Mouse (Mus musculus): ENCODE data around the gene Lyz1. TPM values are rescaled to one million over a fixed set of nuclear protein-coding genes. Genes with fewer than 3 reads are reported as not detected.
"Not testable (repeated sequence)": the region's sequence is repeated elsewhere in the genome, so short reads cannot be mapped to it uniquely, and the experiment has no call there.

The Lyz1 gene
- total RNA-seq (2021) = 10 to 100 TPM; 12.8 to 28.5 TPM
- long read RNA-seq, experiment 1 = 0 reads
- long read RNA-seq, experiment 2, partial matches to known transcripts = 0 of 2 reads
- long read RNA-seq, experiment 2, other reads (novel, unspliced or antisense) = 0 of 2 reads

DNA sequence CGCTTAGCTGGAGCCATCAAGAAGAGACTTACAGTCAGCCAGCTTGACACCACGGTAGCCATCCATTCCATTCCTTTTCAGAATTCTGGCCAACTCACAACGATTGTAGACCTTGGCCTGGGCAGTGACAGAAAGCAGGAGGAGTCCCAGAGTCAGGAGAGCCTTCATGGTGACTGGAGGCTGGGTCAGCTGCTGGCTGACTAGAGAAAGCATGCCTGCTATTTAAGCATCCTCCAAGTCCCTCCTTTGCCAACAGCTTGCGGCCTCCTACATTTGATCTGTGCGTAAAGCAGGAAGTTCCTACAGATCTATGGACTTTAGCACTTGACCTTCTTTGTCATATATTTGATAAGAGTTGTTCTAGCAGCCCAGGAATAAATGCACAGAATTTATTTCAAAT is at the start of gene Lyz1:
Lyz1 (minus strand) TSS at position 198 of the 400 bp plus-strand sequence.
- DNase-seq = peak in 1 of 2 experiments; percentile 53

GRCm38 (mm10) chr10:117342406-117342805 is 49.7 kb upstream of the Lyz1 start:
- no peak for DNase-seq

GRCm38 (mm10) chr10:117341029-117341428 is 48.4 kb upstream of the Lyz1 start:
- no peak for DNase-seq

DNA sequence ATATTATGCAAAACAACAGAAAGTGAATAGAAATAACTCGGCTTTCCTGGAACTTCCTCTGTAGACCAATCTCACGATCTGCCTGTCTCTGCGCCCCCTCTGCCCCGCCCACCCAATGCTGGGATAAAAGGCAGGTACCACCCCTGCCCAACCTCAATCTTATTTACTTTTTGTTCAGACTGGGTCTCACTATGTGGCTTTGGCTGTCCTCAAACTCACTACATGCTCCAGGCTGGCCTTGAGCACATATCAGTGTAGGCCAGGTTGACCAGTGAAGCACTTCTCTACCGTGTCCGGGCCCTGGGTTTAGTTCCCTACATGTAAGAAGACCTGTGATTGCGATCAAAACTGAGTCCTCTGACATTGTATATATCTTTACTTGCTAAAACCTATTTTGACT is 46.6 kb upstream of the Lyz1 start:
- DNase-seq = no peak

DNA sequence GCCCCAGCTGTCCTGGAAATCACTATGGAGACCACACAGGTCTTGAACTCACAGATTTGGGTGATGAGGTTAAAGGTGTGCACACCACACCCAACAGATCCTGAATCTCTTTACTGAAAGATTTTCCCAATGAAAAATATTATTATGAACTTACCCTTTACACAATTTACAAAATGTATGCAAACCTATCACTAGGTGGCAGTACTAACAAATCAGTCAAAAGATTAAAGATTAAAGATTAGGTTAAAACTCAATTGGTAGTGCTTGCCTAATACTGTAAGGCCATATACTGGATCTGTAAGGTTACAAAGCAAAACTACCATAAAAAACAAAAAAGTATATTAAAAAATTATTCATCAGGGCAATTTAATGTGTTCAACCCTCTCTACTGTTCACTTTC is 45.3 kb upstream of the Lyz1 start:
- no peak for DNase-seq

- DNase-seq = no peak
These were observed 43.0 kb upstream of the Lyz1 start for GRCm38 (mm10) chr10:117335649-117336048.

DNA sequence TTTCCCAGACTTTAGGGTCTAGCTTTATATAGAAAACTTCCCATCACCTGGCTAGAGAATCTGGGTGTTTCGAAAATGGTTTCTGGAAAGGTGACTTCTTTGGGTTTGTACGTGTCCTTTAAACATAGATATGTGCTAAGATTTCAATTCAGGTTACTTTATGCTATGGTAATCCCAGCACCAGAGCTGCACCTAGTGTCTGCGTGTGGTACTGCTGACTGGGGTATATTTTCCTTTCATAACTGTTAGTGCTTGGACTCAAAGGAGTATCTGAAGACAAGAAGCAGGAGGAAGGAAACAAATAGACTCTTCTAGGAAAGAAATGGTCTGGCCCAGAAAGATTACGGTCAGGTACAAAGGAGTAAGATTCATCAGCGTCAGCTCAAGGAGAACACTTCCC is 37.9 kb upstream of the Lyz1 start:
- DNase-seq = peak; percentile 45 to 52

GRCm38 (mm10) chr10:117323782-117324181 is 31.1 kb upstream of the Lyz1 start:
- DNase-seq = peak in 1 of 2 experiments; percentile 43

GRCm38 (mm10) chr10:117322630-117323029 is 30.0 kb upstream of the Lyz1 start:
- no peak for DNase-seq

DNA sequence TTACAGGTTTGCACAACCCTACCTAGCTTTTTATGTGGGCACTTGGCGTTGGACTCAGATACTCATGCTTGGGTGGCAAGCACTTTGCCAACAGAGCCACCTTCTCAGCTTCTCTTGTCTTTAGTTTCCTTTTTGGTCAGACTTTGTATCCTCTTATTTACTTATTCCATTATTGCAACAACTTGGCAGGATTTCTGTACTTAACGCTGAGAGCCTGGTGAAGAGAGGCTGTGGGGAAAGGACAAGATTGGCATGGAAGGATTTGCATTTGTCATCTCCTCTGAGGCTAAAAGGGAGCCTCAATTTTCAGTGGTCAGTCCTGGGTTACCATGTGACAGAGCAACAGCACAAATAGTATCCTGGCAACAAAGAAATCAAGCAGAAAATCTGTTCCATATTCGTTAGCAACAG is 27.9 kb upstream of the Lyz1 start:
- no peak for DNase-seq

DNA sequence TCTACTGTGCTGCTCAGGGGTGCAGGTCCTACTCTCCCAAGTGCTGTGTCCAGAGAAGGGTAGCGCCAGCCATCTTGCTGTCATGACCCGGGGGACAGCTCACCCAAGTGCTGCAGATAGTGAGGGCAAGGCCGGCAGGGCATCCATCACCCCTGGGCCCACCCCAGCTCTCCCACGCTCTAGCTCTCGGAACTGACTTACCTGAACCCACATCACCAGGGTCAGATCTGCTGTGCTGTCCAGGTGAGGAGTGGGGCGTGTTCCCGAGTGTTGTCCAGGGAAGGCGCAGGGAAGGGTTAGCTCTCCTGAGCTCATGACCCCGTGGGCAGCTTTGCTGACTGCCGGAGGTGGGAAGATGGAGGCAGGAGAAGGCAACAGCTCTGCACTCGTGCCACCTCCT is 23.7 kb upstream of the Lyz1 start:
- DNase-seq = no peak

DNA sequence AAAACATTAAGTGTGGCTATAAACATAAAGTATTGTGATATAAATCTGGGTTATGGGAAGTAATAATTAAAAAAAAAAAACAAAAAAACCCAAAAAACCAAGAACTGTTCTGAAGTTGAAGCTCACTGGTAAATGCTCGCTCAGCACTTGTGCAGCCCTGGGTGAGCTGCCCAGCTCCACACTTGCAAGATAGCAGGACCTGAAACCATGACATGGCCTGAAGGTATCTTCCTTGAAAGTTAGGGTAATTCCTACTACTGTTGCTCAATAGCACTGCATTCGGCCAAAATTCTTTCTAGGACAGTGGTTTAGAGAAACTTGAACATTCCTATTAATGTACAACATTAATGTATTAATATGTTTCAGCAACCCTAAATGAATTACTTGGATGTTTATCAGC is 20.5 kb upstream of the Lyz1 start:
- no peak for DNase-seq

GRCm38 (mm10) chr10:117312168-117312567 is 19.5 kb upstream of the Lyz1 start:
- DNase-seq = no peak

DNA sequence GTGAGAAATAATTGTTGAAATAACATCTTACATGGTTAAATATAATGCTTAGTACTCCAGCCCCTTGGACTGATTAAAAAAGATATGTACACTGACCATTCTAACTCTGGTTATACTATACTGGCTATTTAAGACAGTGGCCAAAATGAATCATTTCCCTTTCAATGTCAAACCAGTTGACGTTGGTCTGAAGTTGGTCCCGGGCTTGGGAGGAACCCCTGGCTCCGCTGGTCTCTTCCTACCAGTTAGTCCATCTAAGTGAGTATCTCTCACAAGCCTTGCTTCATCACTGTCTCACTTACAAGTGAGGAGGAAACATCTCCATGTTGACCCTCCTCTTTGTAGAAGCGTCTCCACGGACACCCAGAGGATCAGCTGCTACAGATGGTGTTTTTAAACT is 11.7 kb upstream of the Lyz1 start:
- no peak for DNase-seq

GRCm38 (mm10) chr10:117301688-117302087 is 9.0 kb upstream of the Lyz1 start:
- no peak for DNase-seq

- DNase-seq = no peak
These were observed 7.3 kb upstream of the Lyz1 start for GRCm38 (mm10) chr10:117299901-117300520.

- DNase-seq = no peak
These were observed 6.4 kb upstream of the Lyz1 start for GRCm38 (mm10) chr10:117299106-117299505.

- DNase-seq = no peak
These were observed 5.7 kb upstream of the Lyz1 start for GRCm38 (mm10) chr10:117298336-117298735.

DNA sequence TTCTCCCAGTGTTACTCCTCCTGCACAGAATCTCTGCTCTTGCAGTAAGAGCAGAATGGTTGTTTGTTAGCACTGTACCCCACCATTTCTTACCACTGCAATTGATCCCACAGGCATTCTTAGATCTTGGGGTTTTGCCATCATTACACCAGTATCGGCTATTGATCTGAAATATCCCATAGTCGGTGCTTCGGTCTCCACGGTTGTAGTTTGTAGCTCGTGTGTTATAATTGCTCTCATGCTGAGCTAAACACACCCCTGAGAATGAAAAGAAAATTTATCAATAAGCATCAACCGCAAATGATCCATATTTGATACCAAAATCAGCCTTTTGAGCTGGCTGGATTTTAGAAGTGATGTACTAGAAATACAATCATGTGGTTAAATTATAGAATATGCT is 1.7 kb downstream of the Lyz1 start:
- not testable (repeated sequence) for DNase-seq

- no peak for DNase-seq
These were observed 2.4 kb downstream of the Lyz1 start for GRCm38 (mm10) chr10:117290046-117290870.

DNA sequence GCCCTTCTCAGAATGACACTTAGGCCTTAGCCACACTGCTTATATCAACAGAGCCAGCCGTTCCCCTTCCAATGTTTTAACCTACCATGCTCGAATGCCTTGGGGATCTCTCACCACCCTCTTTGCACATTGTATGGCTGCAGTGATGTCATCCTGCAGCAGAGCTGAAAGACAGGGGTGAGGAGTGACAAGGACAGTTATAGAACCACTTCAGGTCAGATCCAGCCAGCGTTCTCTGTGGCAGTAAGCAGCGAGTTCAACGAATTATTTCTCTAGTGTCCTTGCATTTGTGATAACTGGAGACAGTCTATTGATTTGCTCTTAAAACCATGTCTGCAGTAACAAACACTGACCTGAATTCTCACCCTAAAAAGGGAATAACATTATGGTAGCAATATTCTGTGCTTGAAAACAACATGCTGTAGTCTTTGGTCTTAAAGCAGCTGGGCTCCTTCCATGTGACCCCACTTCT is 3.6 kb downstream of the Lyz1 start:
- DNase-seq = not testable (repeated sequence)

DNA sequence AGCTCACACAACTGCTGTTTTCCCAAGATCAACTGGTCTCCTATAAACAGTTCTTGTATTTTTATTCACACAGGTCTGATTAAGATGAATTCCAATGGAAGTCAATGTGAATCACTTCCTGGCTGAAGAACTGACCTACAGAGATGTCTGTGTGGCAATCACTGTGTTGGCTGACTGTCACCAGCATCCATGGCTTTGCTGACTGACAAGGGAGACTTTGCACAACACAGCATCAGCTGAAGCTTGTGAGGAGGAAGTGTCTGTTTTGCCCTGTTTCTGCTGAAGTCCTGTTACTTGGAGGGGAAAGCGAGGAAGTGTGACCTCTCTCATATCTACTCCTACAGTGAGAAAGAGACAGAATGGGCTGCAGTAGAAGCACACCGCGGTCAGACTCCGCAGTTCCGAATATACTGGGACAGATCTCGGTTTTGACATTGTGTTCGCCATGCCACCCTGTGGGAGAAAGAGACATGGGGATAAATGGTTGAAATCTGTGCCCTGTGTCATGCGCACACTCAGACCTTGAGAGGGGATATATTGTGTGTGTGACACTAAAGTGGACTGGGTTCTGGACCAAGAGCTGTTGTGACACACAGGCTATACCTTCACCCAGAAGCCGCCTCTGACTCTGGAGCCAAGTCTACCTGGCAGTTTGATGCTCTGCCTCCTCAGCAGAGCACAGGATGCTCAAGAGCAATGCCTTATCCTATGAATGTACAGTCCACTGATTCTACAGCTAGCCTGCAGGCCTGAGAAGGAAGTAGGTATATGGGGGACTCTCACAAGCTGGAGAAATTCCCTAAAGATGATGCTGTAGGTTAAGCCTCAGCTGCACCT is 4.3 kb downstream of the Lyz1 start:
- DNase-seq = peak in 1 of 2 experiments; percentile 28

Data from heart, adult 18-20 months (tissue).